Mouse (Mus musculus) bone marrow, adult 2 months (tissue): ENCODE data around the gene Slc27a1. TPM values are rescaled to one million over a fixed set of nuclear protein-coding genes. Genes with fewer than 3 reads are reported as not detected.
A peak's percentile ranks its signal among the peaks of the same experiment; 100 is the strongest.

ENCODE experiments used
- H3K27ac ChIP-seq: fragments of 200-500 bp; 2 replicates; pipeline ENCODE4 v1.5.1; 2012; ENCODE audit warnings: low read depth, mild to moderate bottlenecking, control low read depth, inconsistent platforms, low read length; ENCODE audit not compliant: control insufficient read depth, poor library complexity, insufficient read depth
- H3K4me1 ChIP-seq: fragments of 200-500 bp; 2 replicates; pipeline ENCODE4 v1.6.1; 2011; ENCODE audit warnings: low read length; ENCODE audit not compliant: control insufficient read depth, insufficient read depth
- H3K4me3 ChIP-seq: fragments of 200-500 bp; replicated peaks from 2 replicates; pipeline ENCODE3; 2011; ENCODE audit warnings: mild to moderate bottlenecking, low read depth, low read length, control low read depth; ENCODE audit not compliant: control insufficient read depth
- CTCF ChIP-seq: fragments of 200-500 bp; IDR thresholded peaks from 2 replicates; pipeline ENCODE4 v1.5.1; 2011; ENCODE audit warnings: low read length, control low read depth; ENCODE audit not compliant: control insufficient read depth, insufficient read depth
- POLR2A ChIP-seq: fragments of 200-500 bp; IDR thresholded peaks from 2 replicates; pipeline ENCODE4 v1.6.1; 2011; ENCODE audit warnings: low read depth, mild to moderate bottlenecking, control low read depth, low read length, borderline replicate concordance; ENCODE audit not compliant: control insufficient read depth
- WGBS: fragments of 180-500 bp; shearing (Covaris S2); methylation state at CpG from one replicate; pipeline ENCODE4 v1.1.7; 2018; 5-methylcytosine and 5-hydroxymethylcytosine counted together
- polyA plus RNA-seq: library from polyadenylated mRNA; stranded (reverse); fragments of >200 nt; gene quantifications from 2 replicates; pipeline ENCODE4 v1.2.4, GENCODE M21; 2011; ENCODE audit warnings: low replicate concordance; ENCODE audit not compliant: missing spikeins, insufficient read depth, insufficient read length

The Slc27a1 gene
- polyA plus RNA-seq, 1 experiment, result 11.2 TPM

DNA sequence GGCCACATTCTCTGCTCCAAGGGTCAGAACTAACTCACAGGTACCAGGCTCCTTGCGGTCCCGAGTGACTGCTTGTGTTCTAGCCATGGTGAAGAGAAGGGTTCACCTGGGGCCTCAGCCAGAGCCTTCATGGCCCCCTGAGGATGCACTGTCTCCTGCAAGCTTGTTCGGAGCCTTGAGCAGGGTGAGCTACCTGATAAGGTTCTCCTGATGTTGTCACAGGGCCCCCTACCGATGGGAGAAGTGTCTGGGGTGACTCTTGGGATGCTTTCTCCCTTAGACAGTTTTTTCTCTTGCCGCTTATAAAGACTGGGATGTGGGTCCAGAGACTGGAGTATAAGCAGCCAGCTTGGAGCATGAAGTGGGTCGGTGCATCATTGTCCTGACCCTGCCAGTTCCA, 27.7 kb downstream of the Slc27a1 start:
- H3K27ac ChIP-seq, result peak overlapping the region; percentile 69
- H3K4me3 ChIP-seq, result no peak overlapping the region
- 60% methylated on average over 6 of the region's 6 CpGs for WGBS

DNA sequence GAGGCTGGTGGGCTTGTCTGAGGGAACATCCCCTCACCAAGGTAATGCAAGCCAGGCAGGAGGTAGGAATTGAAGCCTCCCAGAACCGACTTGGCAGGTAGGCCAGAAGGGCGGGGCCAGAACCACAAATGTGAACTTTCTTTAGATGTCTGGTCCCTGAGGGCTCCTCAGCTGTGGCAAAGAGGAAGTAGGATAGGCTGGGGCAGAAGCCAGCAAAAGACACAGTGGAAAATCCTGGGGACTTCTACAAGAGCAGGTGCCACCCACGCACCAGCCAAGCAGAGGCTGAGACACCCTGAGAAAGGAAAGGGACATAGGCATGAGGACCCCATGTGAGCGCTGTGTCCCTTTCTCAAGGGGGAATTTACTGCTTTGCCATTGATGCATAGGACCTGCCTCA, 28.1 kb downstream of the Slc27a1 start:
- WGBS, result 36% methylated on average over 4 of the region's 4 CpGs
- H3K27ac ChIP-seq, result peak overlapping the region; percentile 72
- peak overlapping the region; percentile 26 for H3K4me3 ChIP-seq

More for the DNA sequence above, 27.7 kb downstream of the Slc27a1 start:
- TF ChIP-seq CTCF, result no peak
- no peak for TF ChIP-seq POLR2A
- peaks cover 10% of the 10 kb centered on the region for H3K4me1 ChIP-seq

DNA sequence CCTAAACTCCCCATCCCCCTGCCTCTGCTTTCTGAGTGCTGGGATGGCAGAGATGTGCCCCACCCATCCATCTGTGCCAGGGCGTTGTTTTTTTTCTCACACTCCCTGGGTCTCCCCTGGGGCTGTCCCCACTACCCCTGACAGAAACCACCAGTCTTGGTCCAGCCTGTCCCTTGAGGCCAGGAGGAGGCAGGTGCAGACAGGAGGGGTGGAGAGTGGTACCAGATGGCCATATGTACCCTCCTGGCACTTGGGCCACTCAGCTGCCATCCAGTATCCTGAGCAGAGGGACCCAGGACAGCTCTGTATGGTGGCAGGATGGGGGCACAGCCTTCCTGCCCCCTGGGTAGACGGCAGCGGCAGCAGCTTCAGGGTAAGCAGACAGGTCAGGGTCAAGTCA, 28.8 kb downstream of the Slc27a1 start, which contains the start of gene Fam129c:
Gene Fam129c (plus strand): TSS at position 198 of the 400 bp plus-strand sequence.
- peaks cover 10% of the 10 kb centered on the region for H3K4me1 ChIP-seq

More for the DNA sequence above, 28.1 kb downstream of the Slc27a1 start:
- H3K4me1 ChIP-seq, result peaks cover 10% of the 10 kb centered on the region
- TF ChIP-seq CTCF (no peak), POLR2A (no peak)

DNA sequence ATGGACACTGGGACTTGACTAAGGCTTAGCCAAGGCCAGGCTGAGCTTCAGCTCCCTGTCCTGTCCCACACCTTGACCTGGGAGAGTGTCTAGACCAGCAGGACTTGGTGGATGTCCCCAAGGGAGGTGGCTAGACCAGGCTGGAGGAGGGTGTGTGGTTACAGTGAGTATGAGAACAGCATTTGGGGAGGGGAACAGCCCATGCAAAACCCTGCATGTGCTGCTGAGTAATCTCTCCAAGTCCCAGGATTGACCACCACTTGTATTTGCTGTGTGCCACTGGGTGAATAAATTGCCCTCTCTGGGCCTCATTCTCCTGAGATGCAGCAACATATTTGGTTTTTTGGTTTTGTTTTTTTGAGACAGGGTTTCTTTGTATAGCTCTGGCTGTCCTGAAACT, 29.7 kb downstream of the Slc27a1 start:
- peak overlapping the region; percentile 52 for H3K4me3 ChIP-seq
- H3K27ac ChIP-seq, result peak overlapping the region; percentile 79; the same call in 1 of the 2 replicates
- no peak for TF ChIP-seq CTCF

More for the DNA sequence above, 28.8 kb downstream of the Slc27a1 start, which contains the start of gene Fam129c:
- 65% methylated on average over 3 of the region's 3 CpGs for WGBS
- H3K4me3 ChIP-seq, result peak within 1 kb of the TSS; percentile 52
- peak within 1 kb of the TSS; percentile 79 for H3K27ac ChIP-seq
- no peak for TF ChIP-seq CTCF
- TF ChIP-seq POLR2A, result peak; percentile 56; the same call in 1 of the 2 replicates

DNA sequence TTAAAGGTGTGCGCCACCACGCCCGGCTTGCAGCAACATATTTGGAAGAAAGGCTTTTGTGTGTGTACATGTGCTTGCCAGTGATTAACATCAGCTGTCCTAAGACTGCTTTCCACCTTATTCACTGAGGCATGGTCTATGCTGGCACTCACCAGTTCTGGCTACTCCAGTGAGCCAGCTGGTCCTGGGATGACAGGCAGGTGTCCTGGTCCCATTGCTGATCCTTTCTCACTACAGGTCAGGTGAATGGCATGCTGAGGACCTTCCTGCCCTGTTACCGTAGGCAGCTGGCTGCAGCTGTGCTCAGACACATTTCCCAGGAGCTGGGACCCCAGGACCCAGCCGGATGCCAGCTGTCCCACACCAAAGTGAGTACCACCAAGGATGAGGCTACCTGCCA, 30.2 kb downstream of the Slc27a1 start:
- 84% methylated on average over 5 of the region's 5 CpGs for WGBS
- Histone ChIP-seq H3K27ac (no peak overlapping the region), H3K4me3 (peak overlapping the region; percentile 19), H3K4me1 (peaks cover 7% of the 10 kb centered on the region)
- TF ChIP-seq POLR2A (no peak), CTCF (no peak)

More for the DNA sequence above, 29.7 kb downstream of the Slc27a1 start:
- peaks cover 10% of the 10 kb centered on the region for H3K4me1 ChIP-seq

DNA sequence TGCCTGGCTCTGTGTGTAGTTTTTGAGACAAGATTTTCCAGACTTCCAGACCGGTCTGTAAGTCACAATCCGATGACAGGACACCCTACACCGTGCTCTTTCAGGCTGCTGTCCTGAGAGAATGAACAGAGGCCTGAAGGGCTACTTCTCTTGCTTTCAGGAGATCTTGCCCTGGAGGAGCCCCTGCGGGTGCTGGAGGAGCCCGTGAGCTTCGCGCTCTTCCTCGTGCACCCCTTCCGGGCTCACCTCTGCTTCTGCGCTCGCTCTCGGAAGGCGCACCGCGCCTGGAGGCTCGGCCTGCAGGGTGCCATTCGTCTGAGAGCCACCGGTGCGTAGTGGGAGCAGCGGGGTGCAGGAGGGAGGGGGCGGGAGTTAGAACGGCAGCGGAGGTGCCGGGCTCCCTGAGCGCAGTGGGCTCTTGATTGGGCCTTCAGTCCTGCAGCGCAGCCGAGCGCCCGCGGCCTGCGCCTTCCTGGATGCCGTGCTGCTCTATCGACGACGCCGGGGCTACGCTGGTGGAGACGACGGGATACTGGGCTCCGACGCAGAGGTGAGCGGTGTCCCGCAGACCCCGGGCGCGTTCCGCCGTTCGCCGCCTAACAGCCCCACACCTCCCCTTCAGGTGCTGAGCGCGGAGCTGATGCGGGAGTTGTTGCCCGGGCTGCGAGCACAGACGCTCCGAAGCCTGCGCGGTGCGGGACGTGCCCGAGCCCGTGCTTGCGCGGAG, 33.4 kb downstream of the Slc27a1 start:
- 5% methylated on average over 65 of the region's 65 CpGs for WGBS
- Histone ChIP-seq H3K4me3 (no peak overlapping the region), H3K27ac (no peak overlapping the region; the same call in 1 of the 2 replicates), H3K4me1 (no peaks in the 10 kb centered on the region; the same call in 1 of the 2 replicates)
- no peak for TF ChIP-seq POLR2A
- no peak for TF ChIP-seq CTCF

DNA sequence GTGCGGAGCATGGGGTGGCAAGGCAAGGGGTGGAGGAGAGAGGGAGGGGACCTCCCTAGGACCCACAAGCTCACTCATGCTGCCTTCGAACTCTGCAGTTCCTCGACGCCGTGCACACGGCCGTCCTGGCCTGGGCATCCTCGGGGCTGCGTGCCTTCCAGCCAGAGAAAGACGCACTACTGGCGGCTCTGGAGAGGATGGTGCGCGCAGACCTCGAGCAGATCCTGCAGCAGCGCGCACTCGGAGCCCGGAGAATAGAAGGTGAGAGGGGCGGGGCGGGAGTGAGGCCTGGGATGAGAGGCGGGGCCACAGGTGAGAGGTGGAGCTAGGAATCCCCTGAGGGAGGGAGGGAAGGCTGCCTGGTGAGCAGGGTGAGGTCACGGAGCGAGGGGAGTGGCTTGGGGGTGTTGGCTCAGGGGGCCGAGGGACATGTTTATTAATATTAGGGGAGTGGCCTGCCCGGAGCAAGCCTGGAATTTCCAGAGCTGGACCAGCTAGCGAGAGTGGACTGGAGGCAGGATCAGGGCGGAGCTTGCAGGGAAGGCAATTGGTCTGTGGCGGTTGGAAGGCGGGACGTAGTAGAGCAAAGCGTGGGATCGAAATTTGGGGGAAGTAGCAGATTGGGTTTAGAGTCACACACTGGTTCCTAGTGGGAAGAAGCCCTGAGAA, 34.1 kb downstream of the Slc27a1 start:
- Histone ChIP-seq H3K27ac (no peak overlapping the region; the same call in 1 of the 2 replicates), H3K4me3 (no peak overlapping the region), H3K4me1 (no peaks in the 10 kb centered on the region)
- 17% methylated on average over 32 of the region's 32 CpGs for WGBS
- no peak for TF ChIP-seq POLR2A
- TF ChIP-seq CTCF, result no peak

DNA sequence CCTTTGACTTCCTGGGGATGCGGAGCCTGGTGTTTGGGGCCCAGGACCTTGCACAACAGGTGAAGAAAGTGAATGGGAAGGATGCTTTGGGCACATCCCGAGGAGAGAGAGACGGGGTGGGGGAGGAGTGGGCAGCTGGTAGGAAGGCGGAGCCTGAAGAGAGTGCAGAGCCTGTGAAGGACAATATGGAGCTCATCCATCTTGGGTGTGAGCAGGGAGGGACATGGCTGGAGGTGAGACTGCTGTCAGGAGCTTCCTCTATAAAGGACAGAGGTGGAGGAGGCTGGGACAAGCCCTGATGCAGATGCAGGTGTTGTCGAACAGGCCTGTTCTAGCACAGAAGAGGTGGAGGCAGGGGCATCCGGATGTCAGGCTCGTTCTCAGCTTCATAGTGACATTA, 35.3 kb downstream of the Slc27a1 start:
- 75% methylated on average over 7 of the region's 7 CpGs for WGBS
- Histone ChIP-seq H3K4me1 (no peaks in the 10 kb centered on the region), H3K27ac (no peak overlapping the region), H3K4me3 (no peak overlapping the region)
- TF ChIP-seq CTCF, result no peak
- no peak for TF ChIP-seq POLR2A
